Mouse (Mus musculus): Measurements from ENCODE around the gene Stk4. TPM values are rescaled to one million over a fixed set of nuclear protein-coding genes. Genes with fewer than 3 reads are reported as not detected.

Stk4 gene
- total RNA-seq, 1 experiment: 58.5 TPM

GRCm38 (mm10) chr2:164032973-164033372 lies 37.1 kb upstream of the Stk4 start:
- DNase-seq (ENCODE audit: low read depth, low spot score): no peak
- no peak overlapping the region for H3K4me3 ChIP-seq (ENCODE audit: insufficient read depth in 1 of 2, low read depth in 1 of 2, low read length in 2 of 2, poor library complexity in 1 of 2, severe bottlenecking in 1 of 2)
- H3K36me3 ChIP-seq (ENCODE audit: control insufficient read depth, insufficient read depth, low read length, poor library complexity, severe bottlenecking): no peaks in the 10 kb centered on the region
- in situ Hi-C loops (cut with MboI; ENCODE audit: low sequenced_read_pairs in 2 of 2, unreplicated experiment in 2 of 2): no loop called here
- no peak overlapping the region for H3K27ac ChIP-seq (ENCODE audit: insufficient read depth, low read depth, low read length, poor library complexity, severe bottlenecking)
- H3K4me1 ChIP-seq (ENCODE audit: control insufficient read depth in 2 of 2, insufficient read depth in 2 of 2, low read length in 2 of 2, poor library complexity in 1 of 2): peaks cover 0 to 2% of the 10 kb centered on the region in 2 experiments; a peak in 1 of 4 replicates
- no peak for TF ChIP-seq ZNF384 (IDR thresholded peaks at IDR 0.05; ENCODE audit: low read depth, low read length)
- no peak for TF ChIP-seq HCFC1 (IDR thresholded peaks at IDR 0.05; ENCODE audit: borderline replicate concordance, insufficient read depth, low read length)
- no peak for TF ChIP-seq ZC3H11A (IDR thresholded peaks at IDR 0.05; ENCODE audit: borderline replicate concordance, low read depth, low read length)
- no peak for TF ChIP-seq MAFK (IDR thresholded peaks at IDR 0.05; ENCODE audit: insufficient read depth, low read depth, low read length)
- no peak overlapping the region for H3K9ac ChIP-seq (ENCODE audit: insufficient read depth, low read depth, low read length, poor library complexity, severe bottlenecking)
- no peaks in the 10 kb centered on the region for H3K9me3 ChIP-seq (ENCODE audit: control insufficient read depth, insufficient read depth, low read depth, low read length)

GRCm38 (mm10) chr2:164036520-164037019 lies 33.6 kb upstream of the Stk4 start:
- Histone ChIP-seq H3K4me1 (ENCODE audit: control insufficient read depth in 2 of 2, insufficient read depth in 2 of 2, low read length in 2 of 2, poor library complexity in 1 of 2) (peaks cover 0 to 2% of the 10 kb centered on the region in 2 experiments; a peak in 1 of 4 replicates), H3K36me3 (ENCODE audit: control insufficient read depth, insufficient read depth, low read length, poor library complexity, severe bottlenecking) (no peaks in the 10 kb centered on the region), H3K9me3 (ENCODE audit: control insufficient read depth, insufficient read depth, low read depth, low read length) (no peaks in the 10 kb centered on the region), H3K4me3 (ENCODE audit: insufficient read depth in 1 of 2, low read depth in 1 of 2, low read length in 2 of 2, poor library complexity in 1 of 2, severe bottlenecking in 1 of 2) (no peak overlapping the region), H3K27ac (ENCODE audit: insufficient read depth, low read depth, low read length, poor library complexity, severe bottlenecking) (no peak overlapping the region), H3K9ac (ENCODE audit: insufficient read depth, low read depth, low read length, poor library complexity, severe bottlenecking) (no peak overlapping the region)
- DNase-seq (ENCODE audit: low read depth, low spot score): no peak
- in situ Hi-C loops (cut with MboI; ENCODE audit: low sequenced_read_pairs in 2 of 2, unreplicated experiment in 2 of 2): no loop called here
- TF ChIP-seq HCFC1 (IDR thresholded peaks at IDR 0.05; ENCODE audit: borderline replicate concordance, insufficient read depth, low read length): no peak
- TF ChIP-seq CHD2 (IDR thresholded peaks at IDR 0.05; ENCODE audit: low read depth, low read length): no peak
- no peak for TF ChIP-seq MAFK (IDR thresholded peaks at IDR 0.05; ENCODE audit: insufficient read depth, low read depth, low read length)
- TF ChIP-seq ZC3H11A (IDR thresholded peaks at IDR 0.05; ENCODE audit: borderline replicate concordance, low read depth, low read length): no peak
- no peak for TF ChIP-seq ZNF384 (IDR thresholded peaks at IDR 0.05; ENCODE audit: low read depth, low read length)

- H3K9me3 ChIP-seq (ENCODE audit: control insufficient read depth, insufficient read depth, low read depth, low read length): no peaks in the 10 kb centered on the region
- TF ChIP-seq HCFC1 (IDR thresholded peaks at IDR 0.05; ENCODE audit: borderline replicate concordance, insufficient read depth, low read length): no peak
- no peak overlapping the region for H3K9ac ChIP-seq (ENCODE audit: insufficient read depth, low read depth, low read length, poor library complexity, severe bottlenecking)
- H3K4me1 ChIP-seq (ENCODE audit: control insufficient read depth in 2 of 2, insufficient read depth in 2 of 2, low read length in 2 of 2, poor library complexity in 1 of 2): no peaks in the 10 kb centered on the region
- no peak for DNase-seq (ENCODE audit: low read depth, low spot score)
- H3K27ac ChIP-seq (ENCODE audit: insufficient read depth, low read depth, low read length, poor library complexity, severe bottlenecking): no peak overlapping the region
- in situ Hi-C loops (cut with MboI; ENCODE audit: low sequenced_read_pairs in 2 of 2, unreplicated experiment in 2 of 2): no loop called here
- H3K36me3 ChIP-seq (ENCODE audit: control insufficient read depth, insufficient read depth, low read length, poor library complexity, severe bottlenecking): no peaks in the 10 kb centered on the region
- H3K4me3 ChIP-seq (ENCODE audit: insufficient read depth in 1 of 2, low read depth in 1 of 2, low read length in 2 of 2, poor library complexity in 1 of 2, severe bottlenecking in 1 of 2): no peak overlapping the region
Measured at GRCm38 (mm10) chr2:164038407-164039028, 31.6 kb upstream of the Stk4 start.

- TF ChIP-seq CHD2 (IDR thresholded peaks at IDR 0.05; ENCODE audit: low read depth, low read length): no peak
- TF ChIP-seq MAFK (IDR thresholded peaks at IDR 0.05; ENCODE audit: insufficient read depth, low read depth, low read length): no peak
- no peak for TF ChIP-seq ZC3H11A (IDR thresholded peaks at IDR 0.05; ENCODE audit: borderline replicate concordance, low read depth, low read length)
- no peak for TF ChIP-seq ZNF384 (IDR thresholded peaks at IDR 0.05; ENCODE audit: low read depth, low read length)
- no peak for TF ChIP-seq HCFC1 (IDR thresholded peaks at IDR 0.05; ENCODE audit: borderline replicate concordance, insufficient read depth, low read length)
- H3K4me3 ChIP-seq (ENCODE audit: insufficient read depth in 1 of 2, low read depth in 1 of 2, low read length in 2 of 2, poor library complexity in 1 of 2, severe bottlenecking in 1 of 2): no peak overlapping the region
- no peak overlapping the region for H3K9ac ChIP-seq (ENCODE audit: insufficient read depth, low read depth, low read length, poor library complexity, severe bottlenecking)
- no peak overlapping the region for H3K27ac ChIP-seq (ENCODE audit: insufficient read depth, low read depth, low read length, poor library complexity, severe bottlenecking)
- 0 out of 4 replicates have a peak, but pooled peaks cover 0 to 2% of the 10 kb centered on the region in 2 experiments for H3K4me1 ChIP-seq (ENCODE audit: control insufficient read depth in 2 of 2, insufficient read depth in 2 of 2, low read length in 2 of 2, poor library complexity in 1 of 2)
- in situ Hi-C loops (cut with MboI; ENCODE audit: low sequenced_read_pairs in 2 of 2, unreplicated experiment in 2 of 2): no loop called here
- no peaks in the 10 kb centered on the region for H3K9me3 ChIP-seq (ENCODE audit: control insufficient read depth, insufficient read depth, low read depth, low read length)
- DNase-seq (ENCODE audit: low read depth, low spot score): no peak
- H3K36me3 ChIP-seq (ENCODE audit: control insufficient read depth, insufficient read depth, low read length, poor library complexity, severe bottlenecking): no peaks in the 10 kb centered on the region
Measured at GRCm38 (mm10) chr2:164040949-164041348, 29.2 kb upstream of the Stk4 start.

- Histone ChIP-seq H3K9ac (ENCODE audit: insufficient read depth, low read depth, low read length, poor library complexity, severe bottlenecking) (no peak overlapping the region), H3K9me3 (ENCODE audit: control insufficient read depth, insufficient read depth, low read depth, low read length) (no peaks in the 10 kb centered on the region), H3K36me3 (ENCODE audit: control insufficient read depth, insufficient read depth, low read length, poor library complexity, severe bottlenecking) (no peaks in the 10 kb centered on the region), H3K4me1 (ENCODE audit: control insufficient read depth in 2 of 2, insufficient read depth in 2 of 2, low read length in 2 of 2, poor library complexity in 1 of 2) (0 out of 4 replicates have a peak, but pooled peaks cover 0 to 2% of the 10 kb centered on the region in 2 experiments), H3K27ac (ENCODE audit: insufficient read depth, low read depth, low read length, poor library complexity, severe bottlenecking) (no peak overlapping the region), H3K4me3 (ENCODE audit: insufficient read depth in 1 of 2, low read depth in 1 of 2, low read length in 2 of 2, poor library complexity in 1 of 2, severe bottlenecking in 1 of 2) (no peak overlapping the region)
- no peak for DNase-seq (ENCODE audit: low read depth, low spot score)
- in situ Hi-C loops (cut with MboI; ENCODE audit: low sequenced_read_pairs in 2 of 2, unreplicated experiment in 2 of 2): no loop called here
- TF ChIP-seq CHD2 (IDR thresholded peaks at IDR 0.05; ENCODE audit: low read depth, low read length) (no peak), MAFK (IDR thresholded peaks at IDR 0.05; ENCODE audit: insufficient read depth, low read depth, low read length) (no peak), ZNF384 (IDR thresholded peaks at IDR 0.05; ENCODE audit: low read depth, low read length) (no peak), HCFC1 (IDR thresholded peaks at IDR 0.05; ENCODE audit: borderline replicate concordance, insufficient read depth, low read length) (no peak), ZC3H11A (IDR thresholded peaks at IDR 0.05; ENCODE audit: borderline replicate concordance, low read depth, low read length) (no peak)
Measured at GRCm38 (mm10) chr2:164041523-164041922, 28.6 kb upstream of the Stk4 start.

All from ES-E14 (cell line).